Mouse (Mus musculus): ENCODE measurements around the gene Pacs1.
A peak's percentile ranks its signal among the peaks of the same experiment; 100 is the strongest.

Gene Pacs1

DNA sequence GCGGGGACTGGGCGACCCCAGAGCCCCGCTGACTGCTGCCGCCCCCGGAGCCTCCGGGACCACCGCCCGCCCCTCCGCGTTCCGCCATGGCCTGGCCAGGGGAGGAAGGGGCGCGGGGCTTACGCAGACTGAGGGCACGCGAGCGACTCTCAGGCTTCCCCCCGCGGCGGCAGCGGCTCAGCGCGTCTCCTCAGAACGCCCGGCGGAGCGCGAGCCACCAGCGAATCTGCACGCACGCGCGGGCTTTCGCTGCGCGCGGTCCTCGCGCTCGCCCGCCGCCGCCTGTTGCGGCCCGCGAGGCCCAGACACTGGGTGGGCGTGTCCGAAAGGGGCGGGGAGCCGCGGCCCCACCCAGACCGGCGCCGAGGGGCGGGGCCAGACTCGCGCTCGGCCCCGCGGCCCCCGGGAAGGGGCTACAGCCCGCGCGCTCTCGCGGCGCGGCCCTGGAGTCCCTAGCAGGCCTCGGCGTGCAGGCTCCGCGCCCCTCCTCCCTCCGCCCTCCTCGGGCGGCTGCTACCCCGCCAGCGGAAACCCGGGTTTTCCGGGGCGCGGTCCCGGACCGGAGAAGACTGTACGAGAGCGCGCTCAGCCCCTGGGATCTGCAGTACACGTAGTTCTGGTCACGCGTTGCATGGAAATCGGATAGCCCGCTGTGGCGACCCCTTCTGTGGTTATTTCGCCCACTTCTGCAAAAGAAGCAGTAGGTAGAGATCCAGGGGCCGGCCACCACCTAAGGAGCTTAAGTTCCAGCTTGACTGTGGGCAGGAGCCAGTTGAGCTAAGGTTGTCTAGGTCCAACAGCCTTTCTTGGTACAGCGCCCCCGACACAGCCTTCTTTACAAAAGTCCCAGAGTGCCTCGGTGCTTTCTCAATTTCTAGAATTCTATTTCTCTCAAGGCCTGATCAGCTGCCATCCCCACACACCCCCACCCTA lies at the start of gene Pacs1:
Gene Pacs1 (minus strand): TSS at position 319 of the 933 bp plus-strand sequence.
- peak; percentile 48 to 72 for DNase-seq (ENCODE audit: low read depth in 1 of 2, low spot score in 2 of 2)

DNA sequence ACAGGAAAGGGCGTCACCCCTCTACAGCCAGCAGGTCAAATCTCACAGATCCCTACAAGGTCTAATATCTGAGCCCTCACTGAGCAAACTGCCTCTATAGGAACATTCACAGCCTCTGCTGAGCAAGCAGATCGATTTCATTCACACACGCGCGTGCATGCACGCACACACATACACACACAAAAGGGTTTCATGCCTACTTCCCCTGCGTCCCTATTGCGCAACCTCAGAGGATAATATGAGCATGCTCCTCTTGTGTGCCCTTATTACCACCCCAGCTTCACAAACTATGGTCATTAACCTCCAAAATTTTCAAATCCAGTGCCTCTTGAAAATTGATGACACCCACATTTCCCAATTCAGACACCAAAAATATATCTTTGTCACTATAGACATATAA lies 40.3 kb upstream of the Pacs1 start:
- no peak for DNase-seq (ENCODE audit: low read depth in 1 of 2, low spot score in 2 of 2)

DNA sequence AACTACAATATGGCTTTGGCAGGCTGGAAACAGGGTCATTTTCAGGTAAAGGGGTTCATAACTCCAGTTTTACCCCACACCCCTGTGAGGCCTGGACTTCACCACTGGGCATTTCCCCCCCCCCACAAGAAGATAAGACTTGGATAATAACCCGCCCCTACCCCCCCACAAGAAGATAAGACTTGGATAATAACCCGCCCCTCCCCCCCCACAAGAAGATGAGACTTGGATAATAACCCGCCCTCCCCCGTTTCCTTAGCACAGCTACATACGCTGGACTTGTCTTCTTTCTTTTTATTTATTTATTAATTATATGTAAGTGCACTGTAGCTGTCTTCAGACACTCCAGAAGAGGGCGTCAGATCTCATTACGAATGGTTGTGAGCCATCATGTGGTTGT lies 36.1 kb upstream of the Pacs1 start:
- DNase-seq (ENCODE audit: low read depth in 1 of 2, low spot score in 2 of 2) = no peak

DNA sequence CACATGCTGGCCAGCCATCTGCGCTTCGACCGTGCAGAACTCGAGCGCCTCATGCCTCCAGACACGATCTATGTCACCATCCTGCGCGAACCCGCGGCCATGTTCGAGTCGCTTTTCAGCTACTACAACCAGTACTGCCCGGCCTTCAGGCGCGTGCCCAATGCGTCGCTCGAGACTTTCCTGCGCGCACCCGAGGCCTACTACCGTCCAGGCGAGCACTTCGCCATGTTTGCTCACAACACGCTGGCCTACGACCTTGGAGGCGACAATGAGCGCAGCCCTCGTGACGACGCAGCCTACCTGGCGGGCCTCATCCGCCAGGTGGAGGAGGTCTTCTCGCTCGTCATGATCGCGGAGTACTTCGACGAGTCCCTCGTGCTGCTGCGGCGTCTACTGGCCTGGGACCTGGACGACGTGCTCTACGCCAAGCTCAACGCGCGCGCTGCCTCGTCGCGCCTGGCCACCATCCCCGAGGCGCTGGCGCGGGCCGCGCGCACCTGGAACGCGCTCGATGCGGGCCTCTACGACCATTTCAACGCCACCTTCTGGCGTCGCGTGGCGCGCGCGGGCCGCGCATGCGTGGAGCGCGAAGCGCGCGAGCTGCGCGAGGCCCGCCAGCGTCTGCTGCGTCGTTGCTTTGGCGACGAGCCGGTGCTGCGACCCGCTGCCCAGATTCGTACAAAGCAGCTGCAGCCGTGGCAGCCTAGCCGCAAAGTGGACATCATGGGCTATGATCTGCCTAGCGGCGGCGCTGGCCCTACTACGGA lies 34.2 kb upstream of the Pacs1 start:
- no peak for DNase-seq (ENCODE audit: low read depth in 1 of 2, low spot score in 2 of 2)

DNA sequence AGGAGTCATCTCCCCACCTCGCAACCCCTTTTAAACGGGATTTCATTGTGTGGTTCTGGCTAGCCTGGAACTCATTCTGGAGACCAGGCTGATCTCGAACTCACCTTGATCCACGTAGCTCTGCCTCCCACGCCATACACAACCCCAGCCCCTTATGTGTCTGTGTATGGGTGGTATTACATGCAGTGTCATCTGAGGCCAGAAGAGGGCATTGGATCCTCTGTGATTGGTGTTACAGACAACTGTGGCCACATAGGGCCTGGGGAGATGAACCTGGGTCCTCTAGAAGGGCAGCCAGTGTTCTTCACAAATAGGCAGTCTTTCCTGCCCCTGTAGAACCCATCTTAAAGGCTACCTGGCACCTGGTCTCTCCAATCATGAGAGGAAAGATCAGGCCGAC lies 33.4 kb upstream of the Pacs1 start:
- no peak for DNase-seq (ENCODE audit: low read depth in 1 of 2, low spot score in 2 of 2)

DNA sequence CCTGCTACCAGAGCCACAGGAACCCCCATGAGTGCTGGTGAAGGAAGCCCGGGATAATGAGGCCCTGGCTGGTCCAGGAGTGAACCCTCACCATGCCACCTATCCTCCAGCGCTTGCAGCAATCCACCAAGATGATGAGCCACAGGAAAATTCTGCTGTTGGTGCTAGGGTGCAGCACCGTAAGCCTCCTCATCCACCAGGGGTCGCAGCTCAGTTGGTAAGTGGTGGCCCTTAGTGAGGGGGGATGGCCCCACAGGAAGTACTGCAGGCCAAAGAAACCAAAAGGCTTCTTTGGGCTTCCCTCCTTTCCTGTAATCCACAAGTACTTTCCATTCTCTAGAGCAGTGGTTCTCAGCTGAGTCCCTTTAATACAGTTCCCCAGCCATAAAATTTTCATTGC lies 29.5 kb upstream of the Pacs1 start:
- DNase-seq (ENCODE audit: low read depth in 1 of 2, low spot score in 2 of 2) = peak in 1 of 2 experiments; percentile 15

DNA sequence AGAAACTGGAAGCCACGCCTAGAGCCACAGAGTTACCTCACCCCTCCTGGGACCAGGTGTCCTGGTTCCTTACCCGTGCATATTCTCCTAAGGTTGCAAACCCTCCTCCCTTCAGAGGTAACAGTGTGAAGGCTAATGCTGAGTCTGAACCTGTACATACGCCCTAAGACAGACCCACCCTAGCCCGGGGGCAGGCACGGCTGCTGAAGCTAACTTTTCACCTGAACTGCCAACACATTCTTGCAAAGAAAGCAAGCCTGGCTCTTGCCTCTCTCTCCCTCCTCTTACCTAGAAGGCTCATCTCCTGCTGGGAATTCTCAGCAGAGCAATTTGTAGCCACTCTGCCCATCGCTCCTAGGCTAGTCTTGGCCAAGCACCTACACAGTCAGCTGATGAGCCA lies 27.7 kb upstream of the Pacs1 start:
- no peak for DNase-seq (ENCODE audit: low read depth in 1 of 2, low spot score in 2 of 2)

DNA sequence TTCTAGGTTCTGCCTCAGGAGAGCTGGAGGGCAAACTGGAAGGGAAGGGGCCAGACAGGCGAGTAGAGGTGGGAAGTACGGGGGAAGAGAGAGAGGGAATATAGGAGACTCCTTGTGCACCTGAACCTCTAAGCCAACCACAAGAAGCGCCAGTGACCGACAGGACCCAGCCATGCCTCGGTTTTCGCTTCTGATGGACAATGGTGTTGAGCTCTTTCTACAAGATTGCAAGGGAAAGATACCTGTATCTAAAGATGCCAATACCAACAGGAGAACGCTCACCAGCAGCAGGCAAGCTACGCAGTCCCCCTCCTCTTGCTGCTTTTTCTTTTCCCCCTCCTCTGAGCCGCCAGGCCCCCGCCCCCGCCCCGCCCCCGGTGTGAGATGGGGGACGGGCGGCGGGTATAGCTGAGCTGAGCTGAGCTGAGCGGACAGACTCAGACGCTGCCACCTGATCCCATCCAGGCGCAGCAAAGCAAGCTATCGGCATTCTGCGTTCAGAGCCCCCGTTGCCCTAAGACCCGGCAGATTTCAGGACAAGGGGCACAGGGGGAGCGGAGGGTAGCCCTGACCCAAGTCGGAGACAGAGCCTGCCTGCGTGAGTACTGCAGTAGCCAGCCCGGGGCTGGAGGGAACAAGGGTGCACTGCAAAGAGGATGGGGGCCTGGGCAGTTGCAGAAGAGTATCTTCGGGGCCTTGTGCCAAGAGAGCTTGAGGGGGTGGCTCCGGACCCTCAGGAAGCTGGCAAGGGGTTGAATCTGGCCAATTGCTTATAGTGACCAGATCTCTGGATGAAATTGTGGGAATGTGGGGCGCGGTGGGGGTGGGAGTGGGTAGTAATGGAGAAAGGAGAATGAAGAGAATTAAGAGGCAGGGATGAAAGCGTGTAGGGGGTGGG lies 25.2 kb upstream of the Pacs1 start, which contains the start of gene Gal3st3:
Gene Gal3st3 (plus strand): TSS at position 429 of the 898 bp plus-strand sequence.
- no peak for DNase-seq (ENCODE audit: low read depth in 1 of 2, low spot score in 2 of 2)

DNA sequence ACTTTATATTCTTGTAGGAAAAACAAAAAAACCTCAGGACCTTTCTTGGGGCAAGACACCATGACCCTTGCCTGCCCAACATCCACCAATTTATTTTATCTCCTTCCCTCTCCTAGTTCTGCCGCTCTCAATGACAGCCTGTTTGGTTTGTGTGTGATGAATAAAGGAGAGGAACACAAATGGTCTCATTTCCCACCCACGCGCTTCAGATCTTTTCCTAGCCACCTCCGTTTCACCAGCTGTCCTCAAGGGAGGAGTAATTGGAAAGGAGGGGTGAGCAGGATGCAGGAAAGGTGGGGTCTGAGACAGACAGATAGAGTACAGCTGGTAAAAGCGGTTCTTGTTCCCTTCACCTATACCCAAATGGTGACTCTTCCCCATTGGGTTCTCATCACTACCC lies 23.7 kb upstream of the Pacs1 start:
- no peak for DNase-seq (ENCODE audit: low read depth in 1 of 2, low spot score in 2 of 2)

DNA sequence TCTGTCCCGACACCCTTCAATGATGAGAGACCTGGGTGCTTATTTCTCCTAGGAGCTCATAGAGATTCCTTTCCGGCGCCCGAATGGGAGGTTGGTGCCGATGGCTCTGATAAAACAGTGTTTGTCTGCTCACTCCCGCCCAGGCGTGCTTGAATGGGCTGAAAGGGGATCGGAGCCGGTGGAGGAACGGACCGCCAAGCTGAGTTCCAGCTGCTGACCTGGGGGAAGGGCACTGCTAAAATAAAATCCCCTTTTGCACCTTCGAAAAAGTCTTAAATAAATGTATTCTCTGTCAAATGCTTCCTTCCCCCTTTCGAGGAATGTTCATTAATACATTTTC lies 22.8 kb upstream of the Pacs1 start:
- no peak for DNase-seq (ENCODE audit: low read depth in 1 of 2, low spot score in 2 of 2)

DNA sequence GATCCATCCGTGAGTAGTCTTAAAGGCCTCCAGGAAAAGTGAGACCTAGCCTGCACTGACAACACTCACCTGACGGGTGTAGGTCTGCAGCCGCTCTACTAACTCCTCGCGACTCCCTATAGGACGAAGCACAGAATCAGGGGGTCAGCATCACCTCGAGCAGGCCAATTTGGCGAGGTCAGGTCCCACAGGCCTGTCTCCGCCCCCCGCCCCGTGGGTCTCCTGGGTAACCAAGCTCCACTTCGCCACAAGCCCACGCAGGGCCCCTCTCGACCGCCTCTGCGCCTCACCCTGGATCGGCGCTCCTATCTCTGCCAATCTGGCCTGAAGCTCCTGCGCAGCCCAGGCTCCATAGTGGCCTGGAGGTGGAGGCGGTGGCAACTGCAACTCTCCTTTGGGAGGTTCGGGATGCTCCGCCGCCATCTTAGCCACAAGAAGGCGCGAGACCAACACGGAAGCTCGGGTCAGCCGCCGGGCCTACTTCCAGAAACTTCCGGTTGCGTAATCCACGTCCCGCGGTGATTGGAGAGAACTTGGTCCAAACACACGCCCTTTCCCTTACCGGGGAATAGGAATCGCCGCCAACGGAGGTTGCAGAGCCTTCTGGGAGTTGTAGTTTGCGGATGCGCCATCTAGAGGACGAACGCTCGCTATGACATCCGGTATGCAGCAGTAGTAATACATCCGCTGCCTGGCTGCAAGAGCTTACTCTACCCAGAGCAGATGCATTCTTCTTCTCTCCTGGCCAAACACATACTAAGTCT lies 22.2 kb upstream of the Pacs1 start, which contains the start of gene Sf3b2:
Gene Sf3b2 (minus strand): TSS at position 484 of the 764 bp plus-strand sequence.
- DNase-seq (ENCODE audit: low read depth in 1 of 2, low spot score in 2 of 2) = peak; percentile 97 to 99

DNA sequence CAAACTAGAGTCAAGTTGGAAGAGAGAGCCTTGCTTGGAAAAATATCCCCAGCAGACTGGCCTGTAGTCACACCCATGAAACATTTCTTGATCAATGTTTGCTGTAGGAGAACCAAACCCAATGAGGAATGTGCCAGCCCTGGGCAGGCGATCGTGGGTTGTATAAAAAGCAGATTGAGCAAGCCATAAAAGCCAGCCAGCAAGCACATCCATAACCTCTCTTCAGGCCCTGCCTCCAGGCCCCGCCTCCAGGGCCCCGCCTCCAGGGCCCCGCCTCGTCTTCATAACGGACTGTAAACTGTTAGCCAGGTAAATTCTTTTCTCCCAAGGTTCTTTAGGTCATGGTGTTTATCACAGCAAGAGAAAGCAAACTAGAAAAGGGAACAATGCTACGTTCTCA lies 5.5 kb upstream of the Pacs1 start:
- DNase-seq (ENCODE audit: low read depth in 1 of 2, low spot score in 2 of 2) = no peak

DNA sequence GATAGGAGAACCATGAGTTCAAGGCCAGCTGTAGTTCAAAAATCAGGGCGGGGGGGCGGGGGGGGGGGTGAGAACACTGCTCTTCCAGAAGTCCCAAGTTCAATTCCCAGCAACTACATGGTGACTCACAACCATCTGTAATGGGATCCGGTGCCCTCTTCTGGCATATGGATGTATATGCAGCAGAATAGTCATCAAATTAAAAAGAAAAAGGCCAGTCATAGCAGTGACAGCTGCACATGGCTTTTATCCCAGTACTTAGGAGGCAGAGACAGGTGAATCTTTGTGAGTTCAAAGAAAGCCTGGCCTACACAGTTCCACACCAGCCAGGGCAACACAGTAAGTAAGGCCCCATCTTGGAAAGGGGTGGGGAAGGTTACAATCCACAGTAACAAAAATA lies 4.2 kb upstream of the Pacs1 start:
- no peak for DNase-seq (ENCODE audit: low read depth in 1 of 2, low spot score in 2 of 2)

DNA sequence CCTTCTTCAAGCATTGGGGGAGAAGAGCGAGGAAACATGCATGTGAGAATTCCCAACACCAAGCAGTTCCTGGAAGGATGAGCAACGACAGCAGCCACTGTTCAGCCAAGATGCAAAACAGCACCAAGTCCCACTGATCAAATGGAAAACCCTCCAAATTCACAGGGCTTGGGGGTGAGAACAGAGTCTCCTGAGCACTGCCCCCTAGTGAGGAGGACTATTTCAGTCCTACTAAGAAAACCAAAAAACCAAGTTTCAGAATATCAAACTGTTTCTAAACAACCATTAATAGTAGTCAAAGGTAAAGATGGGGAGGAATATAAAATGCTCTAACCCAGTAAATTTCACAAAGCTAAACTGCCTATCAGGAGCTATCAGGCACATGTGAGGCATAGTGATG lies 3.6 kb upstream of the Pacs1 start:
- DNase-seq (ENCODE audit: low read depth in 1 of 2, low spot score in 2 of 2) = no peak

DNA sequence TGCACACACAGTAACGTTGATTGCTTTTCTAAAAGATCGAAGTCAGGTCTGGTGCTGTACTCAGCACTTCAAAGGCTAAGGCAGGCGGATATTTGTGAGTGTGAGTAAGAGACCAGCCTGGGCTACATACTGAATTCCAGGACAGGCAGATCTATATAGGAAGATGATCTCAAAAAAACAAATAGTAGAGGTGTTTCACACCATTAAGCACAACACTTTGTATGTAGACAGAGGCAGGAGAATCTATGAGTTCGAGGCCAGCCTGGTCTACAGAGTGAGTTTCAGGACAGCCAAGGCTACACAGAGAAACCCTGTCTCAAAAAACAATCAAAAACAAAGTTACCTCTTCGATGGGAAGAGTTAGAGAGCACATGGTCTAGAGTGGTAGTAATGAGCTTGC lies 2.8 kb upstream of the Pacs1 start:
- no peak for DNase-seq (ENCODE audit: low read depth in 1 of 2, low spot score in 2 of 2)

DNA sequence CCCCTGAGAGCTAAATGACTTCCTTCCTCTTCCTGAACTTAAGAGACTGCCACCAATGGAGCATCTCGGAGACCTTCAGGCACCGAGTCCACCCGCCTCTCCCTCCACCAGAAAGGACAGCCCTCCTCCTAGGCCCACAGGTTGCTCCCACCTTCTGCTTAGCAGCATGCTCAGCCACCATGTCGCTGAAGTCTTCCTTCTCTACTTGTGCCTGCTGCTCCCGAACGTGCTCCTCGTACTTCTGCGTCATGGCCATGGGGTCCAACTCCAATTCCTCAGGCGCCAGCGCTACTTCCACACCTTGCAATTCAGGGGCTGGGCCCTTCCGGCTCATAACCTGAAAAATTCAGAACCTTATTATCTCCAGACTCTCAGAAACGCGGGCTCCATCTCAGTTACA lies 1.7 kb upstream of the Pacs1 start:
- no peak for DNase-seq (ENCODE audit: low read depth in 1 of 2, low spot score in 2 of 2)

DNA sequence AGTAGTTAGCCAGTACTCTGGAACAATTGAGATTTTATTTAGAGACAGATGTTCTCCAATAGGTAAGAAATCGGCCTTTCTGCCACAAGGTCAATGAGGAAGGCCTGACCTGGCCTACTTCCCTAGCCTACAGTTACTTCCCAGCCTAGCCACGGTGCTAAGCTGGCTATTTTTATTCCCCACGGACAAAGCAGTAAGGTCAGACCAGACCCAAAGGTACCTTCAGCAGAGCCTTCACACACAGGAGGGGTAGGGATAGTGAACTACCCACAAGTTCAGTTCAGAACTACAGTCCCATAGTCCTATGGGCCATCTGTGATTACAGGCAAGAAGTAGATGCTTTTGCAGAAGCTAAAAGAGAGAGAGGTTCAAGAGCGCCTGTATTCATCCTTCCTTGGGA lies 997 bp upstream of the Pacs1 start:
- no peak for DNase-seq (ENCODE audit: low read depth in 1 of 2, low spot score in 2 of 2)

DNA sequence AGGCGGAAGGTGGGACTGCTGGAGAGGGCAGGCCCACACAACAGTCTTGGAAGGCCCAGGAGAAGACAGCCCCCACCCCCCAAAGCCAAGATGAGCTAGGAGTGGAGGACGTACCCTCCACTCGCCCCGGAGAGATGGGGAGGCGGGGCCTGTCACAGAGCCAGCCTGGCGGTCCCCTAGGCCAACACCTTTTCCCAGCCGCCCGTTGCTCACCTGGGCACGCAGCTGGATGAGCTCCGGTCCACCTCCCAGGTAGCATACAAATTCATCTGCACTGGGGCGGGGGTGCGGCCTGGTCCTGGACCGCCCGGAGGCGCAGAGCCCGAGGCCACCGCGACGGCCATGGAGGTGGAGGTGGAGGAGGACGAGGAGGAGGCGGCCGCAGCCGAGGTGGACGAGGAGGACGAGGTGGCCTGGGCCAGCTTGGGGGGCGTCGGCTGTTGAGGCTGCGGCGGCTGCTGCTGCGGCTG lies 558 bp downstream of the Pacs1 start:
- no peak for DNase-seq (ENCODE audit: low read depth in 1 of 2, low spot score in 2 of 2)

DNA sequence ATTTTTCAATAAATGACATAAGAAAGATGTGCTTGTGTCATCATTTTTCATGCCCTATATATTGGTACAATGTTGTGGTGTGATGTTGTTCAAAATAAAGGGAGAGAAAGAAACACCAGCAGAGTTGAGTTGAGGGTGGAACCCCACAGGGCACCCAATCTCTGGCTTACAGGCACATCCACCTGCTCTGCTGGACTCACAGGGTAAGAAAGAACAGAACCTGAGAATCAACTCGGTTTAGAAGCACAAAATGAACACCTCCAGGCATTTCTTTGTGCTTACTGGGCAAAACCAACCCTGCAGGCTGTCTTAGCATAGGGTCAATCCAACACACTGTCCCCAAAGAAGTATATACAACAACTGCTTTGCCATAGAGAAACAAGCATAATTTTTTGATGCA lies 1.5 kb downstream of the Pacs1 start:
- no peak for DNase-seq (ENCODE audit: low read depth in 1 of 2, low spot score in 2 of 2)

DNA sequence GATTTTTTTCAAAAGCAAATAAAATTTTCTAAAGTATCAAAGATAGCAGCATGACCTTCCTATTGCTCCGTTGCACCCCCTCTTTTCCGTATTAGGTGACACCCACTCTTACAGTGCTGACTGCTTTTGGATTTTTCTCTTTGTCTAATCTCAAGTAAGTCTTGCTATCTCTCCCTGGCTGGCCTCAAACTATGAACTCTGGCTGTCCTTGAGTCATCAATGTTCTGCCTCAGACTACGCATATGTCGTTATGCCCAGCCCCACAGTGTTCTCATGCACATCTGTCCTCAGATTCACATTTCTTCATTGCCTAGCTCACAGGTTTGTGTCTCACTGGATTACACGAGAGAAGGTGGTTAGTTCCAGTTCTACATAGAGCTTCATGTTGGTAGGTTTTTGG lies 3.5 kb downstream of the Pacs1 start:
- no peak for DNase-seq (ENCODE audit: low read depth in 1 of 2, low spot score in 2 of 2)
